Mouse (Mus musculus) skeletal muscle tissue, adult 2 months (tissue): ENCODE measurements around the gene Pramel4.
"Not testable (repeated sequence)": the region's sequence is repeated elsewhere in the genome, so short reads cannot be mapped to it uniquely, and the experiment has no call there.

Experiments used
- DNase-seq: peaks from one replicate; pipeline ENCODE4 v3.0.0-alpha.2; 2012; ENCODE audit warnings: low read depth, low spot score

The Pramel4 gene

GRCm38 (mm10) chr4:144058826-144059225 lies at the start of gene Pramel4:
Gene Pramel4, plus strand, starts transcription at chr4:144059126.
- DNase-seq, result not testable (repeated sequence)

- DNase-seq, result not testable (repeated sequence)
These were observed 47.2 kb downstream of the Pramel4 start, which contains the start of gene Gm13102 for GRCm38 (mm10) chr4:144106174-144106573. Gene Gm13102, plus strand, starts transcription at chr4:144106474.
